Mouse (Mus musculus): ENCODE results near the gene Cp. TPM values are rescaled to one million over a fixed set of nuclear protein-coding genes. Genes with fewer than 3 reads are reported as not detected.

Gene Cp
- total and polyA plus RNA-seq, 3 experiments, result 0.28 to 4.8 (median 0.33) TPM

DNA sequence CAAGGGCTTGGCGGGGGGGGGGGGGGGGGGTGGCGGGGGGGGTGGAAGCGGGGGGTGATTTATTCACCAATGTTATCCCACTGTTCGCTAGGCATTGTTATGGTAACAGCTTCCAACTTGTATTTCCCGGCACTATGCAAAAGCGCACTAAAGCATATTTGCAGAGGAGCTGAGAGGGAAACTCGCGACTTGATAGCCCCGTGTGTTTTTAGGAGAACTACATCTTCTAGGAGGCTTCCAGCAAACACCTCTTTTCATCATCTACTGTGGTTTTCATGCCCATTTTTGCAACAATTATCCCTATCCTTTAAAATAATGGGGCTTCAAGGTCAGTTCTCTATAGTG, 101.3 kb downstream of the Cp start:
- peak overlapping the region; percentile 88 for H3K4me2 ChIP-seq (ENCODE audit: insufficient read depth, low read depth, poor library complexity, severe bottlenecking)
- peaks cover 2 to 21% of the 10 kb centered on the region in 2 experiments; a peak in 3 of 4 replicates for H3K4me1 ChIP-seq (ENCODE audit: control insufficient read depth in 1 of 2, insufficient read depth in 2 of 2)
- H3K27me3 ChIP-seq (replicated peaks), result no peaks in the 10 kb centered on the region
- peak overlapping the region; percentile 65 for H3K9ac ChIP-seq (ENCODE audit: insufficient read depth, low read depth)
- H3K79me2 ChIP-seq (replicated peaks; ENCODE audit: control insufficient read depth, extremely low read depth, insufficient read depth, poor library complexity, severe bottlenecking), result peaks cover 12% of the 10 kb centered on the region
- dilution Hi-C loops (cut with MboI; ENCODE audit: extremely low pct_ligation_motif_present, extremely low pct_unique_long_range_greater_than_20kb, low sequenced_read_pairs) (no loop called here), in situ Hi-C loops (cut with MboI; ENCODE audit: low pct_ligation_motif_present, low pct_unique_long_range_greater_than_20kb, low sequenced_read_pairs) (loop anchor here (25.0 kb wide), 1 partner anchor 146 kb away; no protein-coding TSS in a partner anchor)
- peak; percentile 11 for DNase-seq (ENCODE audit: extremely low read depth)
- no peak for TF ChIP-seq CHD2 (IDR thresholded peaks at IDR 0.05; ENCODE audit: low read length)
- no peak for TF ChIP-seq SIN3A (IDR thresholded peaks at IDR 0.05; ENCODE audit: low read length)
- TF ChIP-seq TCF12 (IDR thresholded peaks at IDR 0.05; ENCODE audit: low read depth, low read length), result no peak
- no peak for TF ChIP-seq MXI1 (IDR thresholded peaks at IDR 0.05; ENCODE audit: low read depth, low read length)
- TF ChIP-seq RAD21 (IDR thresholded peaks at IDR 0.05; ENCODE audit: low read depth, low read length), result no peak
- TF ChIP-seq ZC3H11A (IDR thresholded peaks at IDR 0.05; ENCODE audit: low read depth, low read length), result no peak
- no peak for TF ChIP-seq EP300 (IDR thresholded peaks at IDR 0.05; ENCODE audit: low read length)
- TF ChIP-seq ZKSCAN1 (IDR thresholded peaks at IDR 0.05; ENCODE audit: borderline replicate concordance, low read depth, low read length), result no peak
- no peak for TF ChIP-seq E2F4 (IDR thresholded peaks at IDR 0.05; ENCODE audit: insufficient replicate concordance, low read depth, low read length)
- no peak for TF ChIP-seq POLR2AphosphoS2 (IDR thresholded peaks at IDR 0.05; ENCODE audit: low read depth, low read length)
- TF ChIP-seq IRF4 (IDR thresholded peaks at IDR 0.05; ENCODE audit: low read depth, low read length), result no peak
- TF ChIP-seq MAX (IDR thresholded peaks at IDR 0.05; ENCODE audit: low read length), result no peak
- TF ChIP-seq CHD1 (IDR thresholded peaks at IDR 0.05; ENCODE audit: low read depth, low read length), result no peak
- H3K36me3 ChIP-seq (replicated peaks in 1 of 2; ENCODE audit: control insufficient read depth in 1 of 2, insufficient read depth in 1 of 2, low read length in 1 of 2), result peaks cover 10 to 18% of the 10 kb centered on the region in 2 experiments
- no peaks in the 10 kb centered on the region for H3K9me3 ChIP-seq (replicated peaks; ENCODE audit: low read length)
- no peak overlapping the region for H3K27ac ChIP-seq (ENCODE audit: insufficient read depth, low read depth)
- peak overlapping the region; percentile 73 to 95 (median 88) for H3K4me3 ChIP-seq (replicated peaks in 1 of 3; ENCODE audit: low read depth in 2 of 3, low read length in 2 of 3, poor library complexity in 1 of 3)

Other genes with a start within 250 kb of the Cp start
- gene Hps3, start 78.3 kb downstream of the Cp start, total RNA-seq (2012; rRNA removed), result 17.4 and 18.2 TPM in 2 replicates
- gene Hps3, start 78.3 kb downstream of the Cp start, total RNA-seq (2014; rRNA removed), result 37.3 and 40.7 TPM in 2 replicates
- gene Hps3, start 78.3 kb downstream of the Cp start, polyA plus RNA-seq (2012; ENCODE audit: insufficient read length, low read depth), result 27.2 and 31.8 TPM in 2 replicates
- gene Hltf, start 100.8 kb downstream of the Cp start, total RNA-seq (2012; rRNA removed), result 18.9 and 20.6 TPM in 2 replicates
- 37.1 and 45.4 TPM in 2 replicates for gene Hltf, start 100.8 kb downstream of the Cp start, total RNA-seq (2014; rRNA removed)
- gene Hltf, start 100.8 kb downstream of the Cp start, polyA plus RNA-seq (2012; ENCODE audit: insufficient read length, low read depth), result 19.4 and 20.2 TPM in 2 replicates
- 18.0 and 22.7 TPM in 2 replicates for gene Gyg, start 198.3 kb downstream of the Cp start, total RNA-seq (2012; rRNA removed)
- 24.2 and 26.2 TPM in 2 replicates for gene Gyg, start 198.3 kb downstream of the Cp start, total RNA-seq (2014; rRNA removed)
- gene Gyg, start 198.3 kb downstream of the Cp start, polyA plus RNA-seq (2012; ENCODE audit: insufficient read length, low read depth), result 15.7 and 19.6 TPM in 2 replicates